Mouse (Mus musculus): ENCODE data around the gene Podnl1.

Gene Podnl1

GRCm38 (mm10) chr8:84125656-84126055 is at the start of gene Podnl1:
Podnl1 (plus strand) TSS chr8:84125989.
- no peak for DNase-seq (ENCODE audit: low spot score in 2 of 2)

GRCm38 (mm10) chr8:84076412-84076811 is 49.4 kb upstream of the Podnl1 start:
- peak in 1 of 2 experiments; percentile 18 for DNase-seq (ENCODE audit: low spot score in 2 of 2)

DNA sequence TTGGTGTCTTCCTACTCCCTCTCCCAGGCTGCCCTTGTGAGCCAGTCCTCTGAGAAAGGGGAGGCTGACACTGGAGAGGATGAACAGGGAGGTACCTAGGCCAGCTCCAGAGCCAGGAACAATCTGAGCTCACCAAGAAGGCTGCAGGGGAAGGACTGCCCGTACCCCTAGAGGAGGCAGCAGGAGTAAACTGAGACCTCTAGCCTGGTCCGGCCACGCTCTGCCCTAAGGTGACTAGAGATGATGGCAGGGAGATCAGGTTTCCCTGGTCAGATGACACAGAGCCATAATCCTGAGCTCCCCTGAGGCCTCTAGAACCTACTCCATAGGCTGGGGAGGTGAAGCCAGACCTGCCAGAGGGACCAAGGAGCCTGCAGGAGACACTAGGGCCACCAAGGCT is 48.9 kb upstream of the Podnl1 start:
- no peak for DNase-seq (ENCODE audit: low spot score in 2 of 2)

GRCm38 (mm10) chr8:84079206-84079605 is 46.6 kb upstream of the Podnl1 start:
- no peak for DNase-seq (ENCODE audit: low spot score in 2 of 2)

DNA sequence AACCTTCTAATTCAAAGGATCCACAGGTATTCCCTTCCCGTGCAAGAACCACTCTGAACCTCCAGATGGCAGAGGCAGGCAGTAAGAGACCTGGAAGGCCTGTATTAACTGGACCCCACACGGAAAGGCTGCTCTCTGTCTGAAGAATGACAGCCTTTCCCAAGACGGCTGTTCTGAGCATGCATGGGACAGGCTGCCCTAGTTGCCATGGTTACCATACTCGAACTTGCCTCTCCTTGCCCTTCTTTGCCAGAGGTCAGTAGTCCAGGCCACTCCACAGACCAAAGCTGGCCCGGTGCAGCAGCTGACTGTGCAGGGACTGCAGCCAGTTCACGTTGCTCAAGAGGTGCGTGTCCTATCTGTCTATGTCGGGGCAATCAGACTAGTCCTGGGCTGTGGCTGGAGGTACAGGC is 42.0 kb upstream of the Podnl1 start:
- peak; percentile 43 to 46 for DNase-seq (ENCODE audit: low spot score in 2 of 2)

- no peak for DNase-seq (ENCODE audit: low spot score in 2 of 2)
These were observed 41.3 kb upstream of the Podnl1 start for GRCm38 (mm10) chr8:84084341-84085115.

DNA sequence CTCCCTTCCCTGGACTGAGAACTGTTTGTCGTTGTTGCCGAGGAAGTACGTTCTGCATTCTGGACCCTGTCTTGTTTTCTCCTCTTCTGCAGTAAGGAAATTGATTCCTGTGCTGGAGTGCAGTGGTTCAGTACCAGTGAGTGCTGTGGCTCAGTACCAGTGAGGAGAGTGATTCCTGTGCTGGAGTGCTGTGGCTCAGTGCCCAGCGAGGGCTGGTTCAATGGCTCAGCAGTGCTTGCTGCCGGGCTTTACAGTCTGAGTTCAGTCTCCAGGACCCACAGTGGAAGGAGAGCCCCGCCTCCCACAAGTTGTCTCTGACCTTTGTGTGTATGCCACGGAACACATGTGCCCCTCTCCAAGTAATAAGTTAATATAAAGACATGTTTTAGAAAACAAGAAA is 38.6 kb upstream of the Podnl1 start:
- no peak for DNase-seq (ENCODE audit: low spot score in 2 of 2)

- no peak for DNase-seq (ENCODE audit: low spot score in 2 of 2)
These were observed 38.0 kb upstream of the Podnl1 start for GRCm38 (mm10) chr8:84087821-84088220.

DNA sequence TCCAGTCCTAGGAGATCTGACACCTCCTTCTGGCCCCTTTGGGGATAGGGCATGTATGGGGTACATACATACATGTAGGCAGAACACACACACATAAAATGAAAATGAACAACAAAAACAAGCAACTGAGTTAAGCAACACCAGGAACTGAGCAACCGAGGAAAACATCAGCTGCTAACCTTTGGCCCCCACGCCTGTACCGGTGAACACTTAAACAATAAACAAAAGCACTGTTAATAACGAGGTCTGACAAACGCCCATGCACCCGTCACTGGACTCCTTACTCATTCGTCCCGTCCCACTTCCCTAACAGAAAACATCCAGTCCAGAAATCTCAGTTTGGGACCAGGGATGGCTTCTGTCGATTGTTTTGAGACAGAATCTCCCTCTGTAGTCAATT is 36.5 kb upstream of the Podnl1 start:
- no peak for DNase-seq (ENCODE audit: low spot score in 2 of 2)

DNA sequence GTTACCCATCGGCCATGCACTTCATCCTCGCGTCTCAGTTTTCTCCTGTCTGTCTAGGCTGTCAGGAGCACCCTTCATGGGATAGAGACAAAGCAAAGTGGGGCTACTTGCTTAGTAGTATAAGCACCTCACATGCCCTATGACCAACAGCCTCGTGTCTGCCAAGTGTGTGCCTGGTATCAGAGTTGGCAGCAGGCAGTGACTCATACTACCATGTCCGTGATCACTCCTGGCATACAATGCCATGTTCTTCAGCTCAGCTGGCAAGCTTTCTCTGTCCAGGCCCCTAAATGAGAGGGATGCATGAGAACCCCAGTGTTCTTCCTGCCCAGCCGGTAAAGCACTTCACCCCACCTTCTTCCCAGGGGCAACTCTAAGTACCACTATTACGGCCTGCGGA is 35.2 kb upstream of the Podnl1 start:
- peak in 1 of 2 experiments; percentile 52 for DNase-seq (ENCODE audit: low spot score in 2 of 2)

DNA sequence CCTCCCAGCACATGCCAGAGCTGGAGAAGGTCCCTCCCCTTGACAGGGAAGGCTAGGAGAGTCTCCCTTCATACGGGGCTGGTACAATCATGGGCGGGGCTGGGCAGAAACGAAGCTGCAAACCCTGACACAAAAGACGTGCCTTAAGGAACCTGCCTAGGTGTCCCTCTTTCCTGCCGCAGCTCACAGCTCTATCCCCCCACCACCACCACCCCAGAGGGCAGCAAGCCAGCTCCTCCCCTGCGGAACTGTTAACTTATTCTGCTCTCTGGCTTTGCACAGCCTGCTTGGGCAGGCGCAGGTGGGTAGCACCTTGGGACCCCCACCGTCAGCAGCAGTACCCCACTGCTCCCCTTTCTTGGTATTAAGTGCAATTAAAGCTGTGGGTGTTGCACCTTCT is 29.7 kb upstream of the Podnl1 start:
- no peak for DNase-seq (ENCODE audit: low spot score in 2 of 2)

GRCm38 (mm10) chr8:84098376-84098775 is 27.4 kb upstream of the Podnl1 start:
- DNase-seq (ENCODE audit: low spot score in 2 of 2) = no peak

DNA sequence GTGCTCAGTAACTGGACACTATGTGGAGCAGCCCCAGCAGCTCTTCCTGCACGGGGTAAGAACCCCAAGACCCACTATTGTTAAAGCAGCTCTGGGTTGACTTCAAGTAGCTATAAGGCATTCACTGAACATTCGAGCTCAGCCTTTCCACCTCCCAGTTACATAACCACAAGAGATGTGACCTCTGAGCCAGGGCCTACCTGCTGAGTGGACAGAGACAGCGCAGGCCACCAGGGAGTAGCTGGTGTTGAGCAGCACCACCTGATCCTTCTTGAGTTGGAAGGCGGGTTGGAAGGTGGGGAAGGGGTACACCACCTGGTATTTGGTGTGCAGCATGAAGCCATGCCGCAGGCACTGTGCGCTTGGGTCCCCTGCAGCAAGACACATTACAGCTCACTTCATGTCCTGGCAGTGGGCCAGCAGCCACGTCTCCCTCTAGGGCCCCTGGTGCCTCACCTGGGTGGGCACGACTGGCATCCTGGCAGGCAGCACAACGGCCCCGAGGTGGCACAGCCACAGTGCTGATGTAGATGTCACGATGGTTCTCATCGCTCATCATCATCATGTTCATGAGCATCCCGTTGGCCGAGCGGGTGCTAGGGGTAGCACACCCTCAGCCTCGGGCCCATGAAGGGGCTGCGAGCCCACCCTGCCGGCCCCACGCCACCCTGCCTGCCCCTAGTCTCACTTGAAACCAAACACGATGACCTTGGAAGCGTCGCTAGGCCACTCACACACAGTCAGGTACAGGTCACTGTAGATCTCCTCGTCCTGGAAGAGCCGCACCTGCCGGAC is 24.1 kb upstream of the Podnl1 start:
- DNase-seq (ENCODE audit: low spot score in 2 of 2) = no peak

- DNase-seq (ENCODE audit: low spot score in 2 of 2) = no peak
These were observed 22.2 kb upstream of the Podnl1 start for GRCm38 (mm10) chr8:84103601-84104000.

DNA sequence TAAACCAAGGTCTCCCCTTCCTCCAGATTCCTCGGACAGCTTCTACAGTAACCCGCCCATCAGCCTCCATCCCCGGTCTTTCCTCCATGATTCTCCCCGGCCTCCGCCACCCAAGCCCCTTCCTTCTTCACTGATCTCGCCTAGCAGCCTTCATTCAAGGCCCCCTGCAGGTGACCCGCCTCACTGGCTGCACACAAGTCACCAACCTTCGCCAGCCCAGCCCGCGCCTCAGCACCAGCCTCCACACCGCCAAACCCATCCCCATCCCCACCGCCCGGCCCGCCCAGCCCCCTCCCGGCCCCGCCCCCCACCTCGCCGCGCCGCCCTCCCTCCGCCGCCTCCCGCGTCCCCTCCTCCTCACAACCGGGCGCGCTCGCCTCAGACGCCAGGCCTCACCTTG is 21.6 kb upstream of the Podnl1 start:
- no peak for DNase-seq (ENCODE audit: low spot score in 2 of 2)

DNA sequence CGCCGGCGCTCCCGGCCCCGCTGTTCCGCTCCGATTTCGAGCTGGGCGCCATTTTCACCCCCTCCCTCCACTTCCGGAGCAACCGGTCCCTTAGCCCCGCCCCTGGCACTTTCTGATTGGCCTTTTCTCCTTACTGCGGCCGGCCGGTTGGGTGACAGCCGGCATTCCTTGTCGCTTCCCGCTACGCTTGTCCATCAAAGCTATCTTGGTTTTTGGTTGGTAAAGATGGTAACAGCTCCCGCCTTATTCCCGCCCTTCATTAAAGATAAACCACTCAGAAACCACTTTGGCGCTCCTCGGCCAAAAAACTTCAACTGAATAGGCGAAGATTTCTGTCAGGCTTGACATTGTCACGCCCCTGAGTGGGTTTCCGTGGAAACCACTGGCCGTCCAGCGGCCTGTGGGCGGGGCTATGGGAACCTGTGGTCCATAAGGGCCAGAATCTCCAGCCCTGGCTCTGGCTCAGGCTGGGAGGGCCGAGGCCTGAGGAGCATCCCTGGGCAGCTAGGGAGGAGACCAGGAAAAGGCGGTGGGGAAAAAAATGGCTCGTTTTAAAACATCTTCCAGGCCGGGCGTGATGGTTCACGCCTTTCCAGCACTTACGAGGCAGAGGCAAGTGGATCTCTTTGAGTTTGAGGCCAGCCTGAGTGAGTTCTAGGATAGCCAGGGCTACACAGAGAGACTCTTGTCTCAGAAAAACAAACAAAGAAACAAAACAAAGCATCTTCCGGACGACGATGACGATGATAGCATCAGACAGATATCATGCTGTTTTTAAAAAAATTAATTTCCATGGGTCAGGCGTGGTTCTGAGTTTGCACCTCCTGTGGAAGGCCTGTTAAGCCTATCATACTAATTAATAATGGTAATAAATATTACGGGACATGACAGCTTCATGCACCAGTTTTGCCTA is 20.8 kb upstream of the Podnl1 start, which contains the start of gene Dcaf15:
Gene Dcaf15, minus strand, starts transcription at position 72 of the 913 bp plus-strand sequence.
- peak; percentile 99 for DNase-seq (ENCODE audit: low spot score in 2 of 2)

- DNase-seq (ENCODE audit: low spot score in 2 of 2) = no peak
These were observed 20.1 kb upstream of the Podnl1 start for GRCm38 (mm10) chr8:84105676-84106075.

GRCm38 (mm10) chr8:84106216-84107040 is 19.4 kb upstream of the Podnl1 start:
- no peak for DNase-seq (ENCODE audit: low spot score in 2 of 2)

DNA sequence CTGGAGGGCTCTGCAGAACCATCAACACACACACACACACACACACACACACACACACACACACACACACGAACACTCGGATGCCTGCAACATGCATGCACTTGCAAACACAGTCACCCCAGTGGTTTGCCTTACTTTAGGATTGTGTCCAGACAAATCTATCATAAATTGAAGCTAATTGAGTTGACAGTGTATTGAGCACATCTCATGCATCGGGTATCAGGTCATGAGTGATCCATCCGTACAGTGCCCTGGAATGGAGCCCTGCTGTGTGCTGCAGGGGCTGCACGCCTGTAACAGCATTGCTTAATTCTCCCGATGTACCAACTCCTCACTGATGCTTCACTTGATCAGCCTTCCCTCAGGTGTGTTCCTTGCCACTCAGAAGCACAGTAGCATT is 10.1 kb upstream of the Podnl1 start:
- no peak for DNase-seq (ENCODE audit: low spot score in 2 of 2)

DNA sequence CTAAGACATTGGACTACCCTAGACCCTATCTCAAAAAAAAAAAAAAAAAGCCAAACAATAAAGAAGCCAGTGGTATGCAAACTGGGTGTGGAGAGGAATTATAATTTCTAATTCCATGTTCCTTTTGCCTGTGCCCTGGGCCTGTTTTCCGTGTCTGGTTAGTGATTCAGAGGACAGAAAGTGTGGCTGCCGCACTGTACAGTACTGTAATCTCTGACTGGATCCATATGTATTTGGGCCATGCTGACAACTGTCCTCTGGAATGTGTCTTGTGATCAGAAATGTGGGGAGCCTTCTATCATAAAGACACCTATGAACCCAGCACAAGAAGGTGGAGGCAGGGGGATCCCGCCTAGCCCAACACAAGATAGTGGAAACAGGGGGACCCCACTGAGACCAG is 3.6 kb upstream of the Podnl1 start:
- DNase-seq (ENCODE audit: low spot score in 2 of 2) = no peak

- DNase-seq (ENCODE audit: low spot score in 2 of 2) = no peak
These were observed 953 bp downstream of the Podnl1 start for GRCm38 (mm10) chr8:84126742-84127141.
